Comparison of ENCODE assay signal across 9 mouse cellular contexts in genomic region chrX:36226577-36226976, GRCm38 (mm10). TPM values are rescaled to one million over a fixed set of nuclear protein-coding genes. Genes with fewer than 3 reads are reported as not detected.
DNase-seq lines count a peak whose midpoint lies in the region; ATAC-seq lines count a peak whose summit lies in the region.
"Had no signal": no experiment of that assay in that cellular context is flagged by ENCODE, and none has a peak within 500 bp of the region (broad histone marks: within the 10 kb centered on the region; RNA-seq: fewer than 3 reads in every experiment).

No protein-coding gene starts in this region.

- H3K4me1 ChIP-seq in neural tube, embryonic 15.5 days = no peaks in the 10 kb centered on the region
- H3K4me1 ChIP-seq in liver, embryonic 11.5 days (replicated peaks; ENCODE audit: control insufficient read depth, insufficient read depth, low read length) = no peaks in the 10 kb centered on the region
- H3K4me1 ChIP-seq: heart, embryonic 13.5 days had no signal

- H3K36me3 ChIP-seq in neural tube, embryonic 15.5 days = no peaks in the 10 kb centered on the region
- H3K36me3 ChIP-seq in liver, embryonic 11.5 days (ENCODE audit: control insufficient read depth, insufficient read depth, low read length) = no peaks in the 10 kb centered on the region
- H3K36me3 ChIP-seq: heart, embryonic 13.5 days had no signal

- H3K4me3 ChIP-seq in neural tube, embryonic 15.5 days (replicated peaks) = no peak overlapping the region
- no peak overlapping the region for H3K4me3 ChIP-seq in liver, embryonic 11.5 days (ENCODE audit: low read depth, low read length)
- H3K4me3 ChIP-seq: heart, embryonic 13.5 days had no signal

- no peak for ATAC-seq in neural tube, embryonic 15.5 days (ENCODE audit: low FRiP score)
- peak; percentile 77 for ATAC-seq in common myeloid progenitor, adult 5-6 weeks (replicated peaks; ENCODE audit: low read depth, poor library complexity, severe bottlenecking)
- no peak for ATAC-seq in liver, embryonic 11.5 days (replicated peaks; ENCODE audit: low FRiP score)

- no peak overlapping the region for H3K27ac ChIP-seq in neural tube, embryonic 15.5 days (replicated peaks)
- no peak overlapping the region for H3K27ac ChIP-seq in liver, embryonic 11.5 days (ENCODE audit: low read depth, low read length)
- H3K27ac ChIP-seq: heart, embryonic 13.5 days had no signal

- peak; percentile 20 to 74 for DNase-seq in adrenal gland, adult (ENCODE audit: inconsistent age in 2 of 2, low spot score in 1 of 2)
- DNase-seq in adrenal gland, adult 8-10 months = no peak
- peak; percentile 27 for DNase-seq in neural tube, embryonic 10.5 days (ENCODE audit: extremely low spot score, low spot score)
- peak; percentile 68 for DNase-seq in kidney, postnatal 10 days
- DNase-seq in liver, embryonic 11.5 days (ENCODE audit: low spot score) = peak; percentile 34
- DNase-seq in right cerebral cortex, postnatal 25 days = peak; percentile 4

- H3K4me2 ChIP-seq in neural tube, embryonic 15.5 days = no peak overlapping the region
- no peak overlapping the region for H3K4me2 ChIP-seq in liver, embryonic 11.5 days
- H3K4me2 ChIP-seq: heart, embryonic 13.5 days had no signal

- H3K9ac ChIP-seq in neural tube, embryonic 15.5 days (replicated peaks) = no peak overlapping the region
- no peak overlapping the region for H3K9ac ChIP-seq in liver, embryonic 11.5 days (ENCODE audit: low read depth, low read length)
- H3K9ac ChIP-seq: heart, embryonic 13.5 days had no signal

- H3K9me3 ChIP-seq in neural tube, embryonic 15.5 days (replicated peaks) = no peaks in the 10 kb centered on the region
- H3K9me3 ChIP-seq in liver, embryonic 11.5 days (ENCODE audit: control insufficient read depth, low read length) = no peaks in the 10 kb centered on the region
- H3K9me3 ChIP-seq: heart, embryonic 13.5 days had no signal

- no peaks in the 10 kb centered on the region for H3K27me3 ChIP-seq in neural tube, embryonic 15.5 days (replicated peaks)
- no peaks in the 10 kb centered on the region for H3K27me3 ChIP-seq in liver, embryonic 11.5 days (replicated peaks; ENCODE audit: control insufficient read depth, insufficient read depth, low read length)
- H3K27me3 ChIP-seq: heart, embryonic 13.5 days had no signal

- WGBS in neural tube, embryonic 15.5 days = 50% methylated on average over 2 of the region's 2 CpGs
- WGBS in liver, embryonic 11.5 days = 36% methylated on average over 2 of the region's 2 CpGs

RNA-seq across cellular contexts. Expression of gene Zcchc12, which starts 30.9 kb away (rescaled TPM):
- 1 to 10 TPM; 4.1 to 9.0 (median 5.5) TPM for total RNA-seq in adrenal gland, adult 8-10 months (2022)
- 253 and 292 TPM in 2 replicates for polyA plus RNA-seq in neural tube, embryonic 15.5 days (2015; fragmentation: Nextera tagmentation; extraction: Ambion mirVana)
- total RNA-seq in common myeloid progenitor, adult 5-6 weeks (2017) = not detected in 2 replicates
- polyA plus RNA-seq in liver, embryonic 11.5 days (2014; fragmentation: Nextera tagmentation; extraction: Ambion mirVana) = 3.8 and 4.6 TPM in 2 replicates
